Mouse (Mus musculus): ENCODE measurements around the gene Myh7.

DNA sequence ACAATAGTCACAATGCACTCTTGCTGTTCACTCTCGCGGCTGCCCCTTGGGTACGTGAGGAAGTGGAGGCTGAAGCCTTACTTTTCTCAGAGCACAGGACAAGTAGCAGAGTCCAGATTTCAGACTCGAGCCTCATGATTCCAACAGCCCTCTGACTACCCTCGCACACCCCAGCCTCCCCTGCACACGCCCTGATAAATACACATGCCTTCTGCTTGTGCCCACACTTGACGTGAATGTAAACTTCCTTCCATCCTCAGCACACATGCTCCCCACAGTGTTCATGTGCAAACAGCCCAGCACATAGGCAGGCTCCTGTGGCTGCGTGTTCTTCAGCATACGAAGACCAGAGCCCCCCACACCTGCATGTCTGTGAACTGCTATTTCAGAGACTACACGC lies 790 bp downstream of the Myh7 start:
- TF ChIP-seq CTCF (IDR thresholded peaks at IDR 0.05; ENCODE audit: low read depth, low read length): no peak
- TF ChIP-seq POLR2A (IDR thresholded peaks at IDR 0.05; ENCODE audit: borderline replicate concordance, low read depth, low read length): no peak
